Mouse (Mus musculus): ENCODE measurements around the gene Sec1.

GRCm38 (mm10) chr7:45665303-45666138 lies 28.7 kb downstream of the Sec1 start:
- TF ChIP-seq EP300 (IDR thresholded peaks at IDR 0.05; ENCODE audit: insufficient read depth, low read depth, low read length) = no peak
- TF ChIP-seq CTCF (IDR thresholded peaks at IDR 0.05) = no peak
- no peak for TF ChIP-seq POLR2A (IDR thresholded peaks at IDR 0.05; ENCODE audit: insufficient read depth, low read depth, low read length)

Measured in heart, adult 2 months (tissue).